ENCODE assay signal across 10 mouse cellular contexts in genomic region chr13:115346115-115347021, GRCm38 (mm10).
DNase-seq lines count a peak whose midpoint lies in the region; ATAC-seq lines count a peak whose summit lies in the region.
"Had no signal": no experiment of that assay in that cellular context is flagged by ENCODE, and none has a peak within 500 bp of the region (broad histone marks: within the 10 kb centered on the region; RNA-seq: fewer than 3 reads in every experiment).

No protein-coding gene starts in this region.

- 0 out of 2 replicates have a peak overlapping the region, but pooled peaks have one; percentile 9 for H3K4me2 ChIP-seq in forebrain, embryonic 15.5 days (replicated peaks)
- peak overlapping the region; percentile 42 for H3K4me2 ChIP-seq in lung, embryonic 16.5 days (ENCODE audit: low read depth, low read length)
- peak overlapping the region; percentile 48 for H3K4me2 ChIP-seq in intestine, embryonic 14.5 days (ENCODE audit: low read length)
- peak overlapping the region; percentile 52 for H3K4me2 ChIP-seq in neural tube, embryonic 12.5 days (replicated peaks)
- H3K4me2 ChIP-seq: embryonic facial prominence, embryonic 12.5 days had no signal

- no peak overlapping the region for H3K4me3 ChIP-seq in forebrain, embryonic 15.5 days
- H3K4me3 ChIP-seq in forebrain, embryonic 10.5 days: no peak overlapping the region
- H3K4me3 ChIP-seq in lung, embryonic 16.5 days (ENCODE audit: low read length): peak overlapping the region; percentile 13
- H3K4me3 ChIP-seq in intestine, embryonic 14.5 days (ENCODE audit: low read depth, low read length): peak overlapping the region; percentile 2; the same call in 1 of the 2 replicates
- H3K4me3 ChIP-seq in neural tube, embryonic 12.5 days: no peak overlapping the region; the same call in 1 of the 2 replicates
- H3K4me3 ChIP-seq: embryonic facial prominence, embryonic 12.5 days had no signal

- 73% methylated on average over 20 of the region's 20 CpGs for WGBS in forebrain, embryonic 15.5 days
- WGBS in forebrain, embryonic 10.5 days: 89% methylated on average over 20 of the region's 20 CpGs
- 35% methylated on average over 20 of the region's 20 CpGs for WGBS in lung, embryonic 16.5 days
- 25% methylated on average over 20 of the region's 20 CpGs for WGBS in intestine, embryonic 14.5 days
- WGBS in neural tube, embryonic 12.5 days: 37% methylated on average over 20 of the region's 20 CpGs

- DNase-seq in forebrain, embryonic 10.5 days (ENCODE audit: extremely low spot score, low spot score): no peak
- no peak for DNase-seq in lung, postnatal 4 days
- DNase-seq in intestine, embryonic 14.5 days (ENCODE audit: low spot score): peak; percentile 54
- DNase-seq in frontal cortex, postnatal 25 days (ENCODE audit: low spot score in 2 of 2): no peak
- no peak for DNase-seq in ovary, postnatal 14 days (ENCODE audit: low spot score)
- DNase-seq: thymus, postnatal 25 days had no signal

- 0 out of 2 replicates have a peak, but pooled peaks have one; percentile 13 for ATAC-seq in forebrain, embryonic 15.5 days (replicated peaks)
- ATAC-seq in lung, embryonic 16.5 days (ENCODE audit: low read depth): peak; percentile 47
- peak; percentile 40; the same call in 1 of the 2 replicates for ATAC-seq in intestine, embryonic 14.5 days (replicated peaks; ENCODE audit: low FRiP score, low TSS enrichment, low read depth)
- peak; percentile 56 for ATAC-seq in neural tube, embryonic 12.5 days (ENCODE audit: low FRiP score, low read depth)

- H3K27me3 ChIP-seq in forebrain, embryonic 15.5 days: no peaks in the 10 kb centered on the region
- H3K27me3 ChIP-seq in forebrain, embryonic 10.5 days (ENCODE audit: poor library complexity, severe bottlenecking): no peaks in the 10 kb centered on the region
- H3K27me3 ChIP-seq in lung, embryonic 16.5 days (ENCODE audit: control insufficient read depth, insufficient read depth, low read depth, low read length): no peaks in the 10 kb centered on the region
- no peaks in the 10 kb centered on the region for H3K27me3 ChIP-seq in intestine, embryonic 14.5 days (replicated peaks; ENCODE audit: control insufficient read depth, insufficient read depth, low read length)
- H3K27me3 ChIP-seq in neural tube, embryonic 12.5 days (replicated peaks): no peaks in the 10 kb centered on the region
- H3K27me3 ChIP-seq: embryonic facial prominence, embryonic 12.5 days had no signal

- no peaks in the 10 kb centered on the region for H3K36me3 ChIP-seq in forebrain, embryonic 15.5 days
- H3K36me3 ChIP-seq in forebrain, embryonic 10.5 days (replicated peaks): no peaks in the 10 kb centered on the region
- no peaks in the 10 kb centered on the region for H3K36me3 ChIP-seq in lung, embryonic 16.5 days (ENCODE audit: control insufficient read depth, insufficient read depth, low read length)
- H3K36me3 ChIP-seq in intestine, embryonic 14.5 days (ENCODE audit: control insufficient read depth, insufficient read depth, low read length): no peaks in the 10 kb centered on the region
- H3K36me3 ChIP-seq in neural tube, embryonic 12.5 days: no peaks in the 10 kb centered on the region
- H3K36me3 ChIP-seq: embryonic facial prominence, embryonic 12.5 days had no signal

- no peak overlapping the region for H3K9ac ChIP-seq in forebrain, embryonic 15.5 days (replicated peaks)
- no peak overlapping the region for H3K9ac ChIP-seq in lung, embryonic 16.5 days (ENCODE audit: low read length)
- no peak overlapping the region for H3K9ac ChIP-seq in intestine, embryonic 14.5 days (ENCODE audit: low read length)
- H3K9ac ChIP-seq in neural tube, embryonic 12.5 days: no peak overlapping the region
- H3K9ac ChIP-seq: embryonic facial prominence, embryonic 12.5 days had no signal

- H3K9me3 ChIP-seq in forebrain, embryonic 15.5 days: no peaks in the 10 kb centered on the region
- H3K9me3 ChIP-seq in forebrain, embryonic 10.5 days: no peaks in the 10 kb centered on the region
- H3K9me3 ChIP-seq in lung, embryonic 16.5 days (ENCODE audit: control insufficient read depth, low read length): no peaks in the 10 kb centered on the region
- H3K9me3 ChIP-seq in intestine, embryonic 14.5 days (ENCODE audit: control insufficient read depth, low read length): no peaks in the 10 kb centered on the region
- no peaks in the 10 kb centered on the region for H3K9me3 ChIP-seq in neural tube, embryonic 12.5 days
- H3K9me3 ChIP-seq: embryonic facial prominence, embryonic 12.5 days had no signal

- no peak overlapping the region for H3K27ac ChIP-seq in forebrain, embryonic 15.5 days (replicated peaks)
- H3K27ac ChIP-seq in forebrain, embryonic 10.5 days: no peak overlapping the region
- no peak overlapping the region for H3K27ac ChIP-seq in lung, embryonic 16.5 days (ENCODE audit: low read length)
- H3K27ac ChIP-seq in intestine, embryonic 14.5 days (ENCODE audit: low read depth): no peak overlapping the region
- H3K27ac ChIP-seq in neural tube, embryonic 12.5 days: no peak overlapping the region
- H3K27ac ChIP-seq: embryonic facial prominence, embryonic 12.5 days had no signal

- H3K4me1 ChIP-seq in forebrain, embryonic 15.5 days: no peaks in the 10 kb centered on the region
- no peaks in the 10 kb centered on the region for H3K4me1 ChIP-seq in forebrain, embryonic 10.5 days
- H3K4me1 ChIP-seq in lung, embryonic 16.5 days (replicated peaks; ENCODE audit: control insufficient read depth, insufficient read depth, low read length): no peaks in the 10 kb centered on the region
- H3K4me1 ChIP-seq in intestine, embryonic 14.5 days (replicated peaks; ENCODE audit: control insufficient read depth, insufficient read depth, low read length): 0 out of 2 replicates have a peak, but pooled peaks cover 3% of the 10 kb centered on the region
- H3K4me1 ChIP-seq in neural tube, embryonic 12.5 days: no peaks in the 10 kb centered on the region; the same call in 1 of the 2 replicates
- H3K4me1 ChIP-seq: embryonic facial prominence, embryonic 12.5 days had no signal

Comparison
In these comparisons a context has a peak if more than half of its experiments do, and no peak if none do; other contexts are left out.
1. H3K4me3 ChIP-seq: peak in lung, embryonic 16.5 days (single experiment) and intestine, embryonic 14.5 days (single experiment); none in forebrain, embryonic 15.5 days (single experiment), forebrain, embryonic 10.5 days (single experiment) and neural tube, embryonic 12.5 days (single experiment).
2. Peak in every context shown above with its lines, with median percentiles within 50 percentile points of each other: ATAC-seq and H3K4me2 ChIP-seq.